Mouse (Mus musculus) brain, embryonic 14.5 days (tissue): ENCODE measurements around the gene Sh3pxd2a.

Experiments used
- CTCF ChIP-seq: fragments of 200-500 bp; IDR thresholded peaks from 2 replicates; pipeline ENCODE4 v1.5.1; 2012; ENCODE audit warnings: inconsistent platforms, mild to moderate bottlenecking, moderate library complexity, borderline replicate concordance; ENCODE audit not compliant: insufficient read depth, insufficient read length; ENCODE audit errors: extremely low read depth
- POLR2A ChIP-seq: fragments of 200-500 bp; IDR thresholded peaks from 2 replicates; pipeline ENCODE4 v1.6.1; 2012; ENCODE audit warnings: mild to moderate bottlenecking, inconsistent platforms, borderline replicate concordance; ENCODE audit not compliant: poor library complexity, insufficient read depth, insufficient read length, severe bottlenecking; ENCODE audit errors: extremely low read depth

DNA sequence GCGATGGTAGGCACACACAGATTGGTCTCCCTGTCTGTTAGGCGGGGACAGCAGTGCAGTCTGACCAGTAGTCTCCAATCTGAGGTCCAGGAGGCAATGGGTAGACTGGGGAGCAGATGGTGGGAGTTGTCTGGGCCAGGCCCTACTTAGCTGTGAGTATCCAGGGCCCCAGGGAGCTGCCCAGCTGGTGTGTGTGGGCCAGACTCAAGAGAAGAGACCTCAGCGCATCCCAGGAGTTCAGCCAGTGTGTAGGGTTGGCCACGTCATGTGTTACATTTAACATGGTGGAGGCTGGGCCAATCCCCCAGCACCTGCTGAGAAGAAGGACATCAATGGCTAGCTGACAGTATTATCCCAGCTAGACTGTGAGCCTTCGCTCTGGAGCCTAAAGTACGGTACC, 56.9 kb downstream of the Sh3pxd2a start:
- TF ChIP-seq CTCF (no peak), POLR2A (no peak)
